Mouse (Mus musculus): ENCODE measurements around the gene Gnat2. TPM values are rescaled to one million over a fixed set of nuclear protein-coding genes. Genes with fewer than 3 reads are reported as not detected.

The Gnat2 gene
- polyA plus RNA-seq, 1 experiment: 3.2 TPM

GRCm38 (mm10) chr3:108097656-108098055 lies 5.1 kb downstream of the Gnat2 start:
- no peaks in the 10 kb centered on the region for H3K36me3 ChIP-seq (ENCODE audit: control insufficient read depth, insufficient read depth, low read length, poor library complexity, severe bottlenecking)
- no peak overlapping the region for H3K4me3 ChIP-seq (ENCODE audit: low read depth, low read length)
- H3K9me3 ChIP-seq (replicated peaks; ENCODE audit: control insufficient read depth, insufficient read depth, low read length, poor library complexity, severe bottlenecking): no peaks in the 10 kb centered on the region
- H3K27ac ChIP-seq (ENCODE audit: insufficient read depth, low read length): no peak overlapping the region
- no peak overlapping the region for H3K9ac ChIP-seq (ENCODE audit: low read depth, poor library complexity, severe bottlenecking)
- H3K27me3 ChIP-seq (ENCODE audit: control insufficient read depth, insufficient read depth, low read length, poor library complexity, severe bottlenecking): no peaks in the 10 kb centered on the region
- no peaks in the 10 kb centered on the region for H3K4me1 ChIP-seq (ENCODE audit: control insufficient read depth, insufficient read depth, low read length)
- no peak for TF ChIP-seq EP300 (IDR thresholded peaks at IDR 0.05; ENCODE audit: insufficient read depth, low read depth, low read length)

GRCm38 (mm10) chr3:108098316-108098715 lies 5.7 kb downstream of the Gnat2 start:
- Histone ChIP-seq H3K36me3 (ENCODE audit: control insufficient read depth, insufficient read depth, low read length, poor library complexity, severe bottlenecking) (no peaks in the 10 kb centered on the region), H3K27ac (ENCODE audit: insufficient read depth, low read length) (no peak overlapping the region), H3K27me3 (ENCODE audit: control insufficient read depth, insufficient read depth, low read length, poor library complexity, severe bottlenecking) (no peaks in the 10 kb centered on the region), H3K4me1 (ENCODE audit: control insufficient read depth, insufficient read depth, low read length) (no peaks in the 10 kb centered on the region), H3K9ac (ENCODE audit: low read depth, poor library complexity, severe bottlenecking) (no peak overlapping the region), H3K4me3 (ENCODE audit: low read depth, low read length) (no peak overlapping the region), H3K9me3 (replicated peaks; ENCODE audit: control insufficient read depth, insufficient read depth, low read length, poor library complexity, severe bottlenecking) (no peaks in the 10 kb centered on the region)
- TF ChIP-seq POLR2A (IDR thresholded peaks at IDR 0.05; ENCODE audit: insufficient read depth, low read length) (no peak), EP300 (IDR thresholded peaks at IDR 0.05; ENCODE audit: insufficient read depth, low read depth, low read length) (no peak), CTCF (IDR thresholded peaks at IDR 0.05; ENCODE audit: low read depth, low read length) (no peak)

DNA sequence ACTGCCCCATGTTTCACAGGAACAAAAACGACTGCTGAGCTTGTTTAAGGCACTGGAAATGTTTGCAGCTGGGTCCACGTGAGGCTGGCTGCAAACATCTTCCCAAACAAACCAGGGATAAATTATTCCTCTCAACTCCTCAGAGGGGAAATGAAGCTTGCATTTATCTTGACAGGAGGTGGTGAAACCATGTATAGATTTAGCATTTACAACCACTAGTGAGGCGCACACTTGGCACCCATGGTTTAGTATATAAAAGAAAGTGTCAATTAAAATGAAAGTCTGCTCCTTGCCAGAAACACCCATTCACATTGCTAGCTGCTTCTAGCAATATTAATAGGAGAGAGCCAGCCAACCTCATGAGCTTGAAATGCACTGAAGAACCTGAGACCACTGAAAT lies 9.0 kb downstream of the Gnat2 start:
- Histone ChIP-seq H3K4me3 (ENCODE audit: low read depth, low read length) (no peak overlapping the region), H3K9me3 (replicated peaks; ENCODE audit: control insufficient read depth, insufficient read depth, low read length, poor library complexity, severe bottlenecking) (no peaks in the 10 kb centered on the region), H3K4me1 (ENCODE audit: control insufficient read depth, insufficient read depth, low read length) (no peaks in the 10 kb centered on the region), H3K27me3 (ENCODE audit: control insufficient read depth, insufficient read depth, low read length, poor library complexity, severe bottlenecking) (no peaks in the 10 kb centered on the region), H3K36me3 (ENCODE audit: control insufficient read depth, insufficient read depth, low read length, poor library complexity, severe bottlenecking) (peaks cover 3% of the 10 kb centered on the region; the same call in 1 of the 2 replicates), H3K27ac (ENCODE audit: insufficient read depth, low read length) (no peak overlapping the region), H3K9ac (ENCODE audit: low read depth, poor library complexity, severe bottlenecking) (no peak overlapping the region)
- TF ChIP-seq CTCF (IDR thresholded peaks at IDR 0.05; ENCODE audit: low read depth, low read length): no peak
- no peak for TF ChIP-seq POLR2A (IDR thresholded peaks at IDR 0.05; ENCODE audit: insufficient read depth, low read length)
- no peak for TF ChIP-seq EP300 (IDR thresholded peaks at IDR 0.05; ENCODE audit: insufficient read depth, low read depth, low read length)

DNA sequence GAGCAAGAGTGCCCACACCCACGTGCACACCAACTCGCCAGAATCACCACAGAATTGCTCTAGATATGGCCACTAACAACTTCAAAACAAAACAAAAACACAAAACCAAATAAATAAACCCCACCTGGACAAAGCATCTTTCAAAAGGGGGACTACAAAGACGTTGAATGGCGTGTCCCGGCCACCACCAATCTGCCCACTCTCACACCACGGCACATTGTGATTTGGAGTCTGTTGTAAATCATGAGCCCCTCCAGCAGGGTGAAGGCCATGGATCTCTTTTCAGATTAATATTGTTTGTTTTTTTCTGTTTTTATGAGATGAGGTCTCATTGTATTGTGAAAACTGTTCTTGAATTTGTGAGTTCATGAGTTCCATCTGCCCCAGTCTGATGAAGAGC lies 9.5 kb downstream of the Gnat2 start:
- H3K4me3 ChIP-seq (ENCODE audit: low read depth, low read length): no peak overlapping the region
- no peak for TF ChIP-seq POLR2A (IDR thresholded peaks at IDR 0.05; ENCODE audit: insufficient read depth, low read length)
- no peak for TF ChIP-seq EP300 (IDR thresholded peaks at IDR 0.05; ENCODE audit: insufficient read depth, low read depth, low read length)
- TF ChIP-seq CTCF (IDR thresholded peaks at IDR 0.05; ENCODE audit: low read depth, low read length): no peak

DNA sequence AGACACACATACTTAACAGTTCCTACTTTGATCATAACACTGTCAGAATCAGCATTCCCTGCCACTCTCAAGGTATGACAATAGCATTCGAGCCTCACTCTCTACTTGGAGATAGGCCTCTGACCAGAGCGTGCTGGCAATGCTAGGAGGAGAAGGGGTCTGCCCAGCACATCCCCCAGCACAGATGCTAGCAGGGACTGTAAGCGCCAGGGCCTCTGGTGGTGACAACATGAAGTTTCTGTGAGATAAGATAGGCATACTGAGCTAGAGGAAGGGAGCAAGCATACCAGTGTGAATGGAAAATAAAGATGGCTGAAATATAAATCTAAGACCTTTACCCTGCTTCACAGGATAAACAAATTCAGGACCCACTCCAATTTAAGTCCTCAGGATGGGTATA lies 12.7 kb downstream of the Gnat2 start:
- no peak overlapping the region for H3K27ac ChIP-seq (ENCODE audit: insufficient read depth, low read length)
- peaks cover 20% of the 10 kb centered on the region for H3K36me3 ChIP-seq (ENCODE audit: control insufficient read depth, insufficient read depth, low read length, poor library complexity, severe bottlenecking)
- no peak overlapping the region for H3K9ac ChIP-seq (ENCODE audit: low read depth, poor library complexity, severe bottlenecking)
- no peak overlapping the region for H3K4me3 ChIP-seq (ENCODE audit: low read depth, low read length)
- H3K27me3 ChIP-seq (ENCODE audit: control insufficient read depth, insufficient read depth, low read length, poor library complexity, severe bottlenecking): no peaks in the 10 kb centered on the region
- TF ChIP-seq EP300 (IDR thresholded peaks at IDR 0.05; ENCODE audit: insufficient read depth, low read depth, low read length): no peak
- TF ChIP-seq CTCF (IDR thresholded peaks at IDR 0.05; ENCODE audit: low read depth, low read length): no peak
- no peak for TF ChIP-seq POLR2A (IDR thresholded peaks at IDR 0.05; ENCODE audit: insufficient read depth, low read length)
- H3K9me3 ChIP-seq (replicated peaks; ENCODE audit: control insufficient read depth, insufficient read depth, low read length, poor library complexity, severe bottlenecking): no peaks in the 10 kb centered on the region
- H3K4me1 ChIP-seq (ENCODE audit: control insufficient read depth, insufficient read depth, low read length): no peaks in the 10 kb centered on the region

More for the DNA sequence above, 9.5 kb downstream of the Gnat2 start:
- Histone ChIP-seq H3K9me3 (replicated peaks; ENCODE audit: control insufficient read depth, insufficient read depth, low read length, poor library complexity, severe bottlenecking) (no peaks in the 10 kb centered on the region), H3K36me3 (ENCODE audit: control insufficient read depth, insufficient read depth, low read length, poor library complexity, severe bottlenecking) (peaks cover 3% of the 10 kb centered on the region; the same call in 1 of the 2 replicates), H3K27ac (ENCODE audit: insufficient read depth, low read length) (no peak overlapping the region), H3K27me3 (ENCODE audit: control insufficient read depth, insufficient read depth, low read length, poor library complexity, severe bottlenecking) (no peaks in the 10 kb centered on the region), H3K4me1 (ENCODE audit: control insufficient read depth, insufficient read depth, low read length) (no peaks in the 10 kb centered on the region), H3K9ac (ENCODE audit: low read depth, poor library complexity, severe bottlenecking) (no peak overlapping the region)

GRCm38 (mm10) chr3:108111320-108111719 lies 18.7 kb downstream of the Gnat2 start:
- no peak overlapping the region for H3K4me3 ChIP-seq (ENCODE audit: low read depth, low read length)
- H3K4me1 ChIP-seq (ENCODE audit: control insufficient read depth, insufficient read depth, low read length): no peaks in the 10 kb centered on the region
- no peaks in the 10 kb centered on the region for H3K9me3 ChIP-seq (replicated peaks; ENCODE audit: control insufficient read depth, insufficient read depth, low read length, poor library complexity, severe bottlenecking)
- no peak for TF ChIP-seq POLR2A (IDR thresholded peaks at IDR 0.05; ENCODE audit: insufficient read depth, low read length)
- no peak for TF ChIP-seq EP300 (IDR thresholded peaks at IDR 0.05; ENCODE audit: insufficient read depth, low read depth, low read length)
- TF ChIP-seq CTCF (IDR thresholded peaks at IDR 0.05; ENCODE audit: low read depth, low read length): no peak
- no peak overlapping the region for H3K9ac ChIP-seq (ENCODE audit: low read depth, poor library complexity, severe bottlenecking)
- no peaks in the 10 kb centered on the region for H3K27me3 ChIP-seq (ENCODE audit: control insufficient read depth, insufficient read depth, low read length, poor library complexity, severe bottlenecking)
- H3K27ac ChIP-seq (ENCODE audit: insufficient read depth, low read length): no peak overlapping the region
- H3K36me3 ChIP-seq (ENCODE audit: control insufficient read depth, insufficient read depth, low read length, poor library complexity, severe bottlenecking): peaks cover 34% of the 10 kb centered on the region

All from ES-Bruce4 (cell line).